Mouse (Mus musculus) limb, embryonic 15.5 days (tissue): ENCODE data around the gene Il25. TPM values are rescaled to one million over a fixed set of nuclear protein-coding genes. Genes with fewer than 3 reads are reported as not detected.

Source experiments
- ATAC-seq: fragments of 200-750 bp; cut with Nextera tagmentation; 2 replicates; pipeline ENCODE4 v1.8.0; 2017; ENCODE audit warnings: low read depth, moderate TSS enrichment; ENCODE audit not compliant: insufficient number of reproducible peaks, low FRiP score, low TSS enrichment
- H3K27ac ChIP-seq: fragments of 300-500 bp; sonication (generic); 2 replicates; pipeline ENCODE4 v1.5.1; 2015; ENCODE audit warnings: moderate library complexity, mild to moderate bottlenecking, inconsistent platforms
- H3K27me3 ChIP-seq: fragments of 300-500 bp; sonication (generic); 2 replicates; pipeline ENCODE4 v1.6.1; 2015; ENCODE audit warnings: inconsistent platforms
- H3K36me3 ChIP-seq: fragments of 300-500 bp; sonication (generic); 2 replicates; pipeline ENCODE4 v1.6.1; 2015; ENCODE audit warnings: inconsistent platforms
- H3K4me1 ChIP-seq: fragments of 300-500 bp; sonication (generic); 2 replicates; pipeline ENCODE4 v1.6.1; 2015; ENCODE audit warnings: inconsistent platforms
- H3K4me2 ChIP-seq: fragments of 300-500 bp; sonication (generic); 2 replicates; pipeline ENCODE4 v1.6.1; 2015; ENCODE audit warnings: mild to moderate bottlenecking, inconsistent platforms
- H3K4me3 ChIP-seq: fragments of 300-500 bp; sonication (generic); 2 replicates; pipeline ENCODE4 v1.5.1; 2015; ENCODE audit warnings: mild to moderate bottlenecking, inconsistent platforms
- H3K9ac ChIP-seq: fragments of 300-500 bp; sonication (generic); 2 replicates; pipeline ENCODE4 v1.6.1; 2015; ENCODE audit warnings: inconsistent platforms
- H3K9me3 ChIP-seq: fragments of 300-500 bp; sonication (generic); 2 replicates; pipeline ENCODE4 v1.6.1; 2016; ENCODE audit warnings: inconsistent platforms
- WGBS: fragments of 180-500 bp; shearing (Covaris S2); methylation state at CpG from one replicate; pipeline ENCODE4 v1.1.7; 2015; 5-methylcytosine and 5-hydroxymethylcytosine counted together
- polyA plus RNA-seq: library from polyadenylated mRNA; unstranded; fragments of >200 nt; fragmentation: Nextera tagmentation; extraction: Ambion mirVana; gene quantifications from 2 replicates; pipeline ENCODE4 v1.2.1, GENCODE M21; 2015

Il25 gene
- polyA plus RNA-seq, 1 experiment from 2014 or later = not detected

DNA sequence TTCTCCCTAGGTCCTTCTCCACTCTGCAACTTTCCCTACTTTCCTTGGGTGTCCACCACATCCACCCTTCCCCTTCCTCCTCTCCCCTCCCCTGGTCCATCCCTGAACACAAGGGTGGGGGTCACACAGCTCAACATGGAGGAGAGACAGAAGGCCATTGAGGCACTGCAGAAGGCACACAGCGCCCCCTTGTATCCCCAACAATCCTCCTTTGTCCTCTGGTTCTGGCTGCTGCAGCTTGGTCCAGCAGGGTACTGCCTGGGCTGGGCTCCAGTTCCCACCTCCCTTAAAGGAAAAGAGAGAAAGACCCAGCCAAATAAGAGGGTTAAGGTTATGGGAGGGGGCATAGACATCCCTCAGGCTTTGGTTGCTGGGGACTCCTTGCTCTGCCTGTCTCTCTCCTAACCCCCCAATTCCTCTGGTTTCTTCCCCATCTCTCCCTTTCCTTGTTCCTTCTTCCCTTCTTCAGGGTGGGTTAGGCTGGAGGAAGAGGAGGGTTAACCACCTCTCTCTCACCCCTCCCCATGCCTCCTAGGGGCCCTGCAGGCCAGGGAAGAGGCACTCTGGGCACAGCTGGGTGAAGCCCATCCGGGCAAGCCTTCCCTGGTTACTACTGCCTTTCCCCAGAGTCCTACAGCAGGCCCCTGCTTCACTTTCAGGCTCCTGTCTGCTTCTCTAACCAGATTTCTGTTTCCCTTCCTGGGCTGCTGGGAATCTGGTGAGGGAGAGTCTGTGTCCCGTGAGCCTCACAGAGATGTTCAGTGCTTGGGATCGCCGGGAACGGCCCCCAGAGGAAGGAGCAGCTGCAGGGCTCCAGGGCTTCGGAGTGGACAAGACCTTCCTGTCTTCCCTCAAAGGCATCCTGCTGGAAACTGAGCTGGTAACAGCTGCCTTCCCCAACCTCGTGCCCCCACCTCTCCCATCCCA, 3.7 kb downstream of the Il25 start, which contains the start of gene Cmtm5:
Gene Cmtm5, plus strand, starts transcription at position 358 of the 927 bp plus-strand sequence.
- peak; percentile 57; the same call in 1 of the 2 replicates for ATAC-seq
- peak within 1 kb of the TSS; percentile 87 for H3K27ac ChIP-seq
- H3K27me3 ChIP-seq = no peaks in the 10 kb centered on the region
- H3K9ac ChIP-seq = no peak within 1 kb of the TSS
- WGBS = 24% methylated on average over 8 of the region's 8 CpGs
- H3K36me3 ChIP-seq = no peaks in the 10 kb centered on the region
- H3K4me2 ChIP-seq = peak within 1 kb of the TSS; percentile 15
- peaks cover 29% of the 10 kb centered on the region for H3K4me1 ChIP-seq
- H3K9me3 ChIP-seq = no peaks in the 10 kb centered on the region
- peak within 1 kb of the TSS; percentile 13 for H3K4me3 ChIP-seq

GRCm38 (mm10) chr14:54936831-54937160, 4.3 kb downstream of the Il25 start:
- Histone ChIP-seq H3K36me3 (no peaks in the 10 kb centered on the region), H3K4me3 (peak overlapping the region; percentile 13), H3K4me2 (peak overlapping the region; percentile 15; the same call in 1 of the 2 replicates), H3K27me3 (no peaks in the 10 kb centered on the region), H3K27ac (peak overlapping the region; percentile 87), H3K4me1 (peaks cover 29% of the 10 kb centered on the region), H3K9ac (no peak overlapping the region), H3K9me3 (no peaks in the 10 kb centered on the region)
- ATAC-seq = no peak
- WGBS = 38% methylated on average over 6 of the region's 6 CpGs

DNA sequence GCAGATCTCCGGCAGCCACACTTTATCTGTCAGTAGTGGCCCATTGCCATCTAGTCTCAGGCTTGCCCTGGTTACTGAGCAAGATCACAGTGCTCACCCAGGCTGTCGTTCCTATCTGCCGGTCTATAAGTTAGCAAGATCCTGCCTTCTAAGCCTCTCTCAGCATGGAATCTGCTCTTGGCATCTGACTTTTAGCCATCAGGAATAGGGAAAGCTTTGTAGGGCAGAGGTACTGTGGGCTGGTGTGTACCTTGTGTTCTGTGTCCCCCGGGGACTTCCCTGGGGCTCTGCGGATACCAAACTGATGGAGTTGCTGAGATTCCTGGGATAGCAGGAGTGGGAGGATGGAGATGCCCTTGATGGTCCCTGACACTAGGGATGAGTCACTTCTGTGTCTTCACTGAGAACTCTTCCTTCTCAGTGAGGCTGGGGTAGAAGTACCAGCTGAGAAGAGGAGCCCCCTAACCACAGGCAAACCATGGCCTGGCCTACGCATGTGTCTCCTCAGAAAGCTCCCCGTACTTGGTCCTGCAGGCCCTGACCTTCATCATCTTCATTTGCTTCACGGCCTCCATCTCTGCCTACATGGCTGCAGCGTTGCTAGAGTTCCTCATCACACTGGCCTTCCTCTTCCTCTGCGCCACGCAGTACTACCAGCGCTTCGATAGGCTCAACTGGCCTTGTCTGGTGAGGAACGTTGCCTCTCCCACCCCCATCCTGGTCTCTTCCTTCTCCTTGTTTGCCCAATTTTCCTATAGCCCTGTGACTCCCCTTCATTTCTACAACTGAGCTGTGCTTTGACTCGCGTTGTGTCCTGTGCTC, 5.1 kb downstream of the Il25 start:
- H3K27ac ChIP-seq = peak overlapping the region; percentile 3; the same call in 1 of the 2 replicates
- no peaks in the 10 kb centered on the region for H3K9me3 ChIP-seq
- H3K27me3 ChIP-seq = no peaks in the 10 kb centered on the region
- H3K36me3 ChIP-seq = no peaks in the 10 kb centered on the region
- H3K4me1 ChIP-seq = peaks cover 28% of the 10 kb centered on the region
- H3K4me3 ChIP-seq = no peak overlapping the region
- H3K4me2 ChIP-seq = 0 out of 2 replicates have a peak overlapping the region, but pooled peaks have one; percentile 12
- WGBS = 83% methylated on average over 16 of the region's 16 CpGs
- no peak overlapping the region for H3K9ac ChIP-seq
- ATAC-seq = no peak

- Histone ChIP-seq H3K4me2 (no peak overlapping the region), H3K9me3 (no peaks in the 10 kb centered on the region), H3K27ac (no peak overlapping the region), H3K9ac (no peak overlapping the region), H3K4me1 (peaks cover 21% of the 10 kb centered on the region), H3K36me3 (no peaks in the 10 kb centered on the region), H3K4me3 (no peak overlapping the region), H3K27me3 (no peaks in the 10 kb centered on the region)
- 76% methylated on average over 15 of the region's 15 CpGs for WGBS
- ATAC-seq = no peak
Measured at GRCm38 (mm10) chr14:54938431-54939219, 6.1 kb downstream of the Il25 start.

DNA sequence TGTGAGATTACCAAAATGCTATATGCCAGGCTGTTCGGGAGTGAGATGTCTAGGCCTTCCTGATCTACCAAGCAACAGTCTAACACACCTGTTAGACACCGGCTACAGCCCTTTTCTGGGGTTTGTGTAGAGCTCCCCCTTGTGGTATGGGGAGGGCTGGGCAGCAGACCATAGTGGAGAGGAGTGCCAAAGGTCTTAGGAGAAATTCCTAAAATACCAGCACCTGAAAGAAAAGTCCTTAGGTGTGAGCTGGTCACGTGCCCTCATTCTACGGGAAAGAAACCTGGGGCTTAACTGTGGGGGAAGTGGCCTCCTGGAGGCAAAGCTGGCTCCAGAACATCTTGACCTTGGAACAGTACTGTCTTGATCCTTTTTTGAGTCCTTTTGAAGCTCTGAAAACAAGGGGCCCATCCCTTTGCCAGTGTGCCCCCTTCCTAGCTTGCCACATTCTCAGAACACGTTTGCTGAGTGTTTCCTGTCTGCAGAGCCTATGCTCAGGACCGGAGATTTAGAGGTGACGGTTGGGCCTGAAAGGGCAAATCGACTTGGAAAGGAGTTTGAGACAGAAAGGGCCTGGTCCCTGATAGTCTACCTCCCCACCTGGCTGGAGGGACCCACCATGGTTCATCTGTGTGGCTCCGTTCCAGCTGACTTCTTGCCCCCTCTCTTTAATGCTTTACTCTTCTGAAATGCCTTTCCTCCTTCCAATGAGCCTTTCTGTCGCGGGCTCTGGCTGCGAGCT, 7.1 kb downstream of the Il25 start:
- H3K27me3 ChIP-seq = no peaks in the 10 kb centered on the region
- H3K4me1 ChIP-seq = peaks cover 21% of the 10 kb centered on the region
- no peaks in the 10 kb centered on the region for H3K9me3 ChIP-seq
- no peak overlapping the region for H3K4me3 ChIP-seq
- no peak for ATAC-seq
- 46% methylated on average over 12 of the region's 12 CpGs for WGBS
- no peak overlapping the region for H3K4me2 ChIP-seq
- H3K36me3 ChIP-seq = no peaks in the 10 kb centered on the region
- no peak overlapping the region for H3K27ac ChIP-seq
- no peak overlapping the region for H3K9ac ChIP-seq

DNA sequence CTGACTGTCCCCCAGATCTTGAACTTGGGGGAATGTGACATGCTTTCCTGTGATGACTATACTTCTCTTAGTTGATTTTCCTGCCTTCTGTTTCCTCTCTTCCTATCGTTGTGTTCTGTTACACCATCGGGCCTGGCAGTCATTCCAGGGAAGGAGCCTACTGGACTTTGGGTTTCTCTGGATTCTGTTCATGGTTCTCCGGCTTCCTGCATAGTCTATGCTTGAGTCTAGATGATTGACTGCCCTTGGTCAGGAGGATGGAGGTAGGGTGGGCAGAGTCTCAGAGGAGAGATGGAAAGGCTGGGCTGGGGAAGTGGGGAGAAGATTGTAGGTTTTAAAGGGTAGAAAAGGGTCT, 7.7 kb downstream of the Il25 start:
- Histone ChIP-seq H3K4me1 (peaks cover 21% of the 10 kb centered on the region), H3K27me3 (no peaks in the 10 kb centered on the region), H3K4me3 (no peak overlapping the region), H3K27ac (no peak overlapping the region), H3K9ac (no peak overlapping the region), H3K9me3 (no peaks in the 10 kb centered on the region), H3K4me2 (no peak overlapping the region), H3K36me3 (no peaks in the 10 kb centered on the region)
- whole genome bisulfite sequencing = 78% methylated on average over 3 of the region's 3 CpGs
- ATAC-seq = no peak

DNA sequence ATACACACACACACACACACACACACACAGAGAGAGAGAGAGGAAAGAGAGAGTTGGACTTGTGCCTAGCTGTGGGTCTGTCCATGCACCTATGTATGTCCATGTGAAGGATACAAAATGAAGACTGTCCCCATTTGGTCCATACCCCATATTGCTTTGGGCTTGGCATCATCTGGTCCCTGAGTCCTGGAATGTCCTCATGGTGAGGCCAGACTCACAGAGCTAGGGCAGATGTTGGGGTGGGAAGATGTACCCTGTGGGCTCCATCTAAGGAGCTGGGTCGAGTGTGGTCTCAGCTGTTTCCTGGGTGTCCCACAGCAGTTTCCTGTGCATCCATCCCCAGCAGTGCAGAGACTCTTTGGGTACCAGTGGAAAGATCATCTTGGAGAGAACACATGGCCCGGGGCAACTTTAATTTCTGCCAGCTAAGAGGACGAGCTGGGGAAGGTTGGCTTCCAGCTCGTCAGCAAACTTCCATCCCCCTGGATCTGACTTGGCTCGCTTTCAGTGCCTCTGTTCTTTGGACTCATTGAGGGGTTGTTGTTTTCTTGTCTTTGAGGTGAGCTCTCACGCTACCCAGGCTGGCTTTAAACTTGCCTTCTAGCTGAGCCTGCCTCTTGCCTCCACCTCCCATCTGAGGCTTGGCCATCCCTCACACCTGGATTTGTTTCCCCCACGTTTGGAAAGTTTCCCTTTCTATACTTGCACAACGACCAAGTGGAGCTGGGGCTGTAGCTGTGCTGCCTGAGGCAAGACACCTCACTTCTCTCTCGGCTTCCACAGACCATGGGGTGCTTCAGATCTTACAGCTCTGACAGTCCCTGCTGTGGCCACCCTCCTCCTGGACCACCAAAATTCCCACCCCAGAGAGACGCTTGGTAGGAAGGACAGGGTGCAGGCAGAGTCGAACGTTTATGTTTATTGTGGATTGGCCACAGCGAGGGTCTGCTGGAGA, 8.8 kb downstream of the Il25 start:
- Histone ChIP-seq H3K36me3 (no peaks in the 10 kb centered on the region), H3K4me2 (no peak overlapping the region), H3K27ac (no peak overlapping the region), H3K4me1 (peaks cover 11% of the 10 kb centered on the region; the same call in 1 of the 2 replicates), H3K4me3 (no peak overlapping the region), H3K9me3 (no peaks in the 10 kb centered on the region), H3K27me3 (no peaks in the 10 kb centered on the region), H3K9ac (no peak overlapping the region)
- WGBS = 48% methylated on average over 13 of the region's 13 CpGs
- ATAC-seq = no peak

DNA sequence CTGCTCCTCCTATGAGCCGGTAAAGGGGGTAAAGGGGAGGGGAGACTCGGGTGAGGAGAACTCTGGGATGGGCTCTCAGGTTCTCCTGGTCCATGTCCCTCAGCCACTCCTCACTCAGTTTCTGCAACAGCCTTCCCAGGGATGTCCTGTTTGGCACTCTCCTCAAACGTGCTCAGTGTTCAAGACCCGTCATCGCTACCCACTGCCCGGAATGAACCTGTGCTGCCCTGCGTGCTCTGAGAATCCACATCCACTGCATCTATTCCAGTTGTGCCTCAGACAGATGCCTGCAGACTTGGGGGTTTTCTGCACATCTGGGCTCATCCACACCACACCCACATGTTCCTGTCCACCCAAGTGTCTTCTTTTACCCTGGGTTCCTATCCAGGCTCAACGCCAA, 10.0 kb downstream of the Il25 start:
- 89% methylated on average over 8 of the region's 8 CpGs for WGBS
- ATAC-seq = no peak

GRCm38 (mm10) chr14:54943971-54944370, 11.5 kb downstream of the Il25 start:
- H3K27me3 ChIP-seq = no peaks in the 10 kb centered on the region
- H3K9ac ChIP-seq = no peak overlapping the region
- no peaks in the 10 kb centered on the region for H3K4me1 ChIP-seq
- H3K36me3 ChIP-seq = no peaks in the 10 kb centered on the region
- no peak overlapping the region for H3K27ac ChIP-seq
- WGBS = 91% methylated on average over 7 of the region's 7 CpGs
- no peaks in the 10 kb centered on the region for H3K9me3 ChIP-seq
- no peak overlapping the region for H3K4me2 ChIP-seq
- H3K4me3 ChIP-seq = no peak overlapping the region
- ATAC-seq = no peak

More for the DNA sequence above, 10.0 kb downstream of the Il25 start:
- Histone ChIP-seq H3K9me3 (no peaks in the 10 kb centered on the region), H3K4me1 (peaks cover 3% of the 10 kb centered on the region; the same call in 1 of the 2 replicates), H3K9ac (no peak overlapping the region), H3K4me2 (no peak overlapping the region), H3K36me3 (no peaks in the 10 kb centered on the region), H3K27me3 (no peaks in the 10 kb centered on the region), H3K27ac (no peak overlapping the region), H3K4me3 (no peak overlapping the region)

- H3K9ac ChIP-seq = no peak overlapping the region
- H3K9me3 ChIP-seq = no peaks in the 10 kb centered on the region
- no peak overlapping the region for H3K4me3 ChIP-seq
- no peaks in the 10 kb centered on the region for H3K27me3 ChIP-seq
- WGBS = 71% methylated on average over 2 of the region's 2 CpGs
- no peaks in the 10 kb centered on the region for H3K36me3 ChIP-seq
- H3K4me1 ChIP-seq = no peaks in the 10 kb centered on the region
- no peak for ATAC-seq
- no peak overlapping the region for H3K4me2 ChIP-seq
- no peak overlapping the region for H3K27ac ChIP-seq
Measured at GRCm38 (mm10) chr14:54944939-54945338, 12.4 kb downstream of the Il25 start.
